Mouse (Mus musculus): Measurements from ENCODE around the gene S1pr4. TPM values are rescaled to one million over a fixed set of nuclear protein-coding genes. Genes with fewer than 3 reads are reported as not detected.

S1pr4 gene
- 34.9 and 78.0 TPM in 2 replicates for polyA plus RNA-seq (2012; ENCODE audit: low replicate concordance)

GRCm38 (mm10) chr10:81500032-81500431 is at the start of gene S1pr4:
TSS of gene S1pr4 (minus strand) at chr10:81500132.

GRCm38 (mm10) chr10:81545161-81545747 is 45.3 kb upstream of the S1pr4 start, which contains the start of gene Gna11:
TSS of gene Gna11 (minus strand) at chr10:81545190.

GRCm38 (mm10) chr10:81524051-81524605 is 24.2 kb upstream of the S1pr4 start, which contains the start of gene Gna15:
TSS of gene Gna15 (minus strand) at chr10:81524225.

GRCm38 (mm10) chr10:81496264-81496901 is 3.5 kb downstream of the S1pr4 start, which contains the start of gene Ncln:
TSS of gene Ncln (minus strand) at chr10:81496392.

GRCm38 (mm10) chr10:81482533-81482889 is 17.4 kb downstream of the S1pr4 start, which contains the start of gene Celf5:
TSS of gene Celf5 (minus strand) at chr10:81482709.

GRCm38 (mm10) chr10:81455181-81455895 is 44.6 kb downstream of the S1pr4 start, which contains the start of gene Nfic:
TSS of gene Nfic (minus strand) at chr10:81455635.

Other genes with a start within 250 kb of the S1pr4 start
- gene Matk, start 247.2 kb downstream of the S1pr4 start, polyA plus RNA-seq (2012; ENCODE audit: low replicate concordance): 4.8 and 18.9 TPM in 2 replicates
- gene Mrpl54, start 233.2 kb downstream of the S1pr4 start, polyA plus RNA-seq (2012; ENCODE audit: low replicate concordance): 351 and 433 TPM in 2 replicates
- 147 and 155 TPM in 2 replicates for gene Apba3, start 233.2 kb downstream of the S1pr4 start, polyA plus RNA-seq (2012; ENCODE audit: low replicate concordance)
- 2.4 and 5.3 TPM in 2 replicates for gene Tjp3, start 208.6 kb downstream of the S1pr4 start, polyA plus RNA-seq (2012; ENCODE audit: low replicate concordance)
- gene Pip5k1c, start 207.2 kb downstream of the S1pr4 start, polyA plus RNA-seq (2012; ENCODE audit: low replicate concordance): 189 and 253 TPM in 2 replicates
- gene Cactin, start 179.0 kb downstream of the S1pr4 start, polyA plus RNA-seq (2012; ENCODE audit: low replicate concordance): 67.6 and 96.5 TPM in 2 replicates
- gene Tbxa2r, start 171.4 kb downstream of the S1pr4 start, polyA plus RNA-seq (2012; ENCODE audit: low replicate concordance): 3.7 and 8.0 TPM in 2 replicates
- 1.3 and 2.0 TPM in 2 replicates for gene Gipc3, start 156.9 kb downstream of the S1pr4 start, polyA plus RNA-seq (2012; ENCODE audit: low replicate concordance)
- gene Hmg20b, start 149.7 kb downstream of the S1pr4 start, polyA plus RNA-seq (2012; ENCODE audit: low replicate concordance): 314 and 739 TPM in 2 replicates
- gene Mfsd12, start 142.6 kb downstream of the S1pr4 start, polyA plus RNA-seq (2012; ENCODE audit: low replicate concordance): 68.4 and 74.4 TPM in 2 replicates
- 10.6 and 16.6 TPM in 2 replicates for gene 4930404N11Rik, start 134.3 kb downstream of the S1pr4 start, polyA plus RNA-seq (2012; ENCODE audit: low replicate concordance)
- gene Fzr1, start 121.6 kb downstream of the S1pr4 start, polyA plus RNA-seq (2012; ENCODE audit: low replicate concordance): 99.5 and 103 TPM in 2 replicates
- gene Dohh, start 115.7 kb downstream of the S1pr4 start, polyA plus RNA-seq (2012; ENCODE audit: low replicate concordance): 206 and 254 TPM in 2 replicates
- gene Gm48551, start 115.7 kb downstream of the S1pr4 start, polyA plus RNA-seq (2012; ENCODE audit: low replicate concordance): 0.33 and 0.42 TPM in 2 replicates
- gene Gm48552, start 111.1 kb downstream of the S1pr4 start, polyA plus RNA-seq (2012; ENCODE audit: low replicate concordance): 3.7 and 10.5 TPM in 2 replicates
- gene Smim24, start 107.1 kb downstream of the S1pr4 start, polyA plus RNA-seq (2012; ENCODE audit: low replicate concordance): 0.68 and 2.2 TPM in 2 replicates
- gene Nfic, start 44.5 kb downstream of the S1pr4 start, polyA plus RNA-seq (2012; ENCODE audit: low replicate concordance): 206 and 375 TPM in 2 replicates
- 0.23 and 0.60 TPM in 2 replicates for gene Celf5, start 17.4 kb downstream of the S1pr4 start, polyA plus RNA-seq (2012; ENCODE audit: low replicate concordance)
- 296 and 494 TPM in 2 replicates for gene Ncln, start 3.7 kb downstream of the S1pr4 start, polyA plus RNA-seq (2012; ENCODE audit: low replicate concordance)
- gene Gna15, start 24.1 kb upstream of the S1pr4 start, polyA plus RNA-seq (2012; ENCODE audit: low replicate concordance): 30.2 and 35.0 TPM in 2 replicates
- 21.9 and 22.6 TPM in 2 replicates for gene Gna11, start 45.1 kb upstream of the S1pr4 start, polyA plus RNA-seq (2012; ENCODE audit: low replicate concordance)
- gene Aes, start 59.4 kb upstream of the S1pr4 start, polyA plus RNA-seq (2012; ENCODE audit: low replicate concordance): 1,673 and 2,193 TPM in 2 replicates
- gene Tle2, start 74.4 kb upstream of the S1pr4 start, polyA plus RNA-seq (2012; ENCODE audit: low replicate concordance): 4.1 and 5.9 TPM in 2 replicates
- gene Tle6, start 100.9 kb upstream of the S1pr4 start, polyA plus RNA-seq (2012; ENCODE audit: low replicate concordance): 1.3 and 9.1 TPM in 2 replicates
- 0.33 and 0.99 TPM in 2 replicates for gene BC025920, start 106.1 kb upstream of the S1pr4 start, polyA plus RNA-seq (2012; ENCODE audit: low replicate concordance)
- 83.0 and 132 TPM in 2 replicates for gene Sirt6, start 127.7 kb upstream of the S1pr4 start, polyA plus RNA-seq (2012; ENCODE audit: low replicate concordance)
- 8.5 and 13.2 TPM in 2 replicates for gene Ankrd24, start 128.4 kb upstream of the S1pr4 start, polyA plus RNA-seq (2012; ENCODE audit: low replicate concordance)
- 0.22 TPM in 1 of 2 replicates, not detected in the other for gene Gm10778, start 148.9 kb upstream of the S1pr4 start, polyA plus RNA-seq (2012; ENCODE audit: low replicate concordance)
- gene Zfp433, start 204.7 kb upstream of the S1pr4 start, polyA plus RNA-seq (2012; ENCODE audit: low replicate concordance): 0.20 TPM in 1 of 2 replicates, not detected in the other